Mouse (Mus musculus): ENCODE measurements around the gene Rnf149. TPM values are rescaled to one million over a fixed set of nuclear protein-coding genes. Genes with fewer than 3 reads are reported as not detected.

Rnf149 gene
- total RNA-seq, 2 experiments from 2014 or later = 27.5 to 35.9 TPM

- ATAC-seq (replicated peaks; ENCODE audit: poor library complexity) = peak; percentile 24
Measured at GRCm38 (mm10) chr1:39576431-39577243, 568 bp downstream of the Rnf149 start.

GRCm38 (mm10) chr1:39575778-39576375 is 1.3 kb downstream of the Rnf149 start:
- no peak for ATAC-seq (replicated peaks; ENCODE audit: poor library complexity)

GRCm38 (mm10) chr1:39573890-39574289 is 3.3 kb downstream of the Rnf149 start:
- no peak for ATAC-seq (replicated peaks; ENCODE audit: poor library complexity)

- ATAC-seq (replicated peaks; ENCODE audit: poor library complexity) = no peak
Measured at GRCm38 (mm10) chr1:39571653-39572052, 5.6 kb downstream of the Rnf149 start.

GRCm38 (mm10) chr1:39568079-39568478 is 9.1 kb downstream of the Rnf149 start:
- no peak for ATAC-seq (replicated peaks; ENCODE audit: poor library complexity)

- no peak for ATAC-seq (replicated peaks; ENCODE audit: poor library complexity)
Measured at GRCm38 (mm10) chr1:39564603-39565002, 12.6 kb downstream of the Rnf149 start.

GRCm38 (mm10) chr1:39563161-39563560 is 14.0 kb downstream of the Rnf149 start:
- no peak for ATAC-seq (replicated peaks; ENCODE audit: poor library complexity)

GRCm38 (mm10) chr1:39561920-39562319 is 15.3 kb downstream of the Rnf149 start:
- no peak for ATAC-seq (replicated peaks; ENCODE audit: poor library complexity)

GRCm38 (mm10) chr1:39559009-39559408 is 18.2 kb downstream of the Rnf149 start:
- no peak for ATAC-seq (replicated peaks; ENCODE audit: poor library complexity)

GRCm38 (mm10) chr1:39555556-39556415 is 21.4 kb downstream of the Rnf149 start:
- ATAC-seq (replicated peaks; ENCODE audit: poor library complexity) = no peak

- ATAC-seq (replicated peaks; ENCODE audit: poor library complexity) = no peak
Measured at GRCm38 (mm10) chr1:39549831-39550230, 27.4 kb downstream of the Rnf149 start.

- no peak for ATAC-seq (replicated peaks; ENCODE audit: poor library complexity)
Measured at GRCm38 (mm10) chr1:39547238-39547637, 30.0 kb downstream of the Rnf149 start.

- ATAC-seq (replicated peaks; ENCODE audit: poor library complexity) = no peak
Measured at GRCm38 (mm10) chr1:39546160-39546866, 30.9 kb downstream of the Rnf149 start.

GRCm38 (mm10) chr1:39545589-39545988 is 31.6 kb downstream of the Rnf149 start:
- ATAC-seq (replicated peaks; ENCODE audit: poor library complexity) = peak; percentile 82

- ATAC-seq (replicated peaks; ENCODE audit: poor library complexity) = no peak
Measured at GRCm38 (mm10) chr1:39540592-39540991, 36.6 kb downstream of the Rnf149 start.

- ATAC-seq (replicated peaks; ENCODE audit: poor library complexity) = no peak
Measured at GRCm38 (mm10) chr1:39537631-39538380, 39.4 kb downstream of the Rnf149 start.

- ATAC-seq (replicated peaks; ENCODE audit: poor library complexity) = no peak
Measured at GRCm38 (mm10) chr1:39536701-39537100, 40.5 kb downstream of the Rnf149 start.

- ATAC-seq (replicated peaks; ENCODE audit: poor library complexity) = peak; percentile 99
Measured at GRCm38 (mm10) chr1:39535515-39536311, 41.5 kb downstream of the Rnf149 start.

- no peak for ATAC-seq (replicated peaks; ENCODE audit: poor library complexity)
Measured at GRCm38 (mm10) chr1:39534831-39535230, 42.4 kb downstream of the Rnf149 start, which contains the start of gene Cnot11. Cnot11 (plus strand) TSS chr1:39534992.
